Mouse (Mus musculus) bone marrow macrophage, adult 2 months (primary cell): ENCODE data around the gene Tcf7l1.

ENCODE experiments used
- CTCF ChIP-seq: IDR thresholded peaks from 2 replicates; pipeline ENCODE4 v1.5.1; 2012; ENCODE audit warnings: low read depth, mild to moderate bottlenecking, low read length, moderate library complexity
- POLR2A ChIP-seq: IDR thresholded peaks from 2 replicates; pipeline ENCODE4 v1.6.1; 2012; ENCODE audit warnings: mild to moderate bottlenecking, low read depth, low read length, borderline replicate concordance

GRCm38 (mm10) chr6:72631700-72632099 lies 157.4 kb downstream of the Tcf7l1 start:
- TF ChIP-seq POLR2A (no peak), CTCF (no peak)
